Mouse (Mus musculus) cerebellum, adult 18-20 months (tissue): ENCODE measurements around the gene Dusp1.

Experiments used
- DNase-seq, 2 experiments: peaks; one replicate each; pipeline ENCODE4 v3.0.0; 2021

Gene Dusp1

GRCm38 (mm10) chr17:26553033-26553432 lies 8.9 kb downstream of the Dusp1 start:
- DNase-seq: no peak

DNA sequence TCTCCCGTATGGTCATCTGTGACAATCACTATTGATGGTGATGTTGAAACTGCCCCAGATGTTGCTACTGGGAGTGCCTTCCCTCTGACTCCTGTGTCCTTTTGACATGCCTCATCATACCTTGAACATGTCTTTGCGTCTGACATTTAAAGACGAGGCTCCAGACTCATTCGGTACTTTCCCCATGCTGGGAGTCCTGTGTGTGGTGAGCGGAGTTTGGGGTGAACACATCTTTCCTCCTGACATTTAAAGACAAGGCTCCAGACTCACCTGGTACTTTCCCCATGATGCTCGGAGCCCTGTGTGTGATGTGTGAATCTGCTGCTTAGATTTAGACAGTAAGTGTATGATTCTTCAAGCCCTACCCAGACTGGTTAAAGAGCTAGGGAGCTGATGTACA lies 10.8 kb downstream of the Dusp1 start:
- no peak for DNase-seq

- peak in 1 of 2 experiments; percentile 13 for DNase-seq
Measured at GRCm38 (mm10) chr17:26549148-26549809, 12.6 kb downstream of the Dusp1 start.

- DNase-seq: no peak
Measured at GRCm38 (mm10) chr17:26548566-26548965, 13.4 kb downstream of the Dusp1 start.

- no peak for DNase-seq
Measured at GRCm38 (mm10) chr17:26547771-26548170, 14.2 kb downstream of the Dusp1 start.

- no peak for DNase-seq
Measured at GRCm38 (mm10) chr17:26544319-26544963, 17.5 kb downstream of the Dusp1 start.

DNA sequence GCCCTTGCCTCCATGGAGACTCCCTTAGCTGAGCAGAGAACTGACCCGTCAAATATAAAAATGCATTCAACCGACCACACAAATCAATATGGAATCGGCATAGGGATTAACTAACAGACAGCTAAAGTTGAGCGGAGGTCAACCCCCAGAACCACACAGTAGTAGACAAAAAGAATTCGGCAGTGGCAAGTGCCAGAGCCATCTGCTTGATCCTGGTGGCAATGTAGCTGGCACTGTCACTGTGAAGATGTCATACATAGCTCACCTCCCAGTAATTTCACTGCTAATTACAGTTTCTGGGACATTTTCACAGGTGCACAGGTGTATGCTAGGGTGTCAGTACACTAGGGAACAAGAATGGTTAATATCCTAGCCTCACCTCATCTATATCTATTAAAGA lies 21.8 kb downstream of the Dusp1 start:
- peak; percentile 61 to 69 for DNase-seq

DNA sequence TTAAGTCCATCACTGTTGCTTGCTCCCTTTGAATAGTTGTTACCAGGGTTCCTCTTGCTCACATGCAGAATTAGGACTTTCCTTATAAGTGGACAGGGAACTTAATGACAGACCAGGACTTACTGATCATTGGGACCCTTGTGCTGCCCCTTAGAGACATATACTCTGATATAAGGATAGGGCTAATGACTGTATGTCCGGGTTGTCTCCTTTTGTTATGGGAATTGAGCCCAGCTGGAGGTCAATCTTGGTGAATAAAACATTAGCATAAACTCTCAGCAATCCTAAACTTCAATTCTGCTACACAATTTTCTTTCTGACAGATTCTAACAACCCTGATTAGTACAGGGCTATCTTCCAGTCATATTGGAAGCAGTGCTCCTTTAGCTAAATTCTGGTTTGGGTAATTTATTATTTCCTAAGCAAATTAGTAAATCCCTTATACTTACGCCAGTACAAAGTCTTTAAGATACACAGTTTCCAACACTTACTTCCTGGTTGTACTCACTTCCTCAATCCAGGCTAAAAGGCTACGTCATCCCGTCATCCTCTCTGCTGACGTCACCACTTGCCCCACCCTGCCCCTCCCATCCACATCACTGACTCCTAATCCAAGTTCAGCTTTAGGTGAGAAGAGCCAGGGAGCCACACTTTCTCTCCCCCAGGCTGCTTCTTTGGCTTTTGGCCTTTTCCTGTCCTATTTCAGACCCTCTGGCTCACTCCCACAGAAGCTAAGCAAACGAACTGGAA lies 24.0 kb downstream of the Dusp1 start:
- DNase-seq: no peak

GRCm38 (mm10) chr17:26535251-26536136 lies 26.4 kb downstream of the Dusp1 start:
- no peak for DNase-seq

DNA sequence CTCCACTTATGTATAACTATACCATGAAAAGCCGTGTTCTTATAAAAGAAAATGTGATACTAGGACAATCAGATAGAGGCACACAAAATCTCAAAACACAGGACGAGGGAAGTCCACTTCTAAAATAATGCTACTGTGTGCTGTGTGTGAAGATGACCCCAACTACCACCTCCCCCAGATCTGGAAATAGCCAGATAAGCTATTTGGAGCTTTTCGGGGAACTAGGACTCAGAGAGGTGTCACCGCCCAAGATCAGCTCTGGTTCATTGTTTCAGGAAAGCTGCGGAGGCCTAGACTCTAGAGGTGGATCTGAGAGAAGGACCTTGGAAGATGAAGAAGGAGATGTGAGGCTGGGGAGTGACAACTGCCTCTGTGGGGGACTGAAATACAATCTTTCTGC lies 27.2 kb downstream of the Dusp1 start:
- no peak for DNase-seq

DNA sequence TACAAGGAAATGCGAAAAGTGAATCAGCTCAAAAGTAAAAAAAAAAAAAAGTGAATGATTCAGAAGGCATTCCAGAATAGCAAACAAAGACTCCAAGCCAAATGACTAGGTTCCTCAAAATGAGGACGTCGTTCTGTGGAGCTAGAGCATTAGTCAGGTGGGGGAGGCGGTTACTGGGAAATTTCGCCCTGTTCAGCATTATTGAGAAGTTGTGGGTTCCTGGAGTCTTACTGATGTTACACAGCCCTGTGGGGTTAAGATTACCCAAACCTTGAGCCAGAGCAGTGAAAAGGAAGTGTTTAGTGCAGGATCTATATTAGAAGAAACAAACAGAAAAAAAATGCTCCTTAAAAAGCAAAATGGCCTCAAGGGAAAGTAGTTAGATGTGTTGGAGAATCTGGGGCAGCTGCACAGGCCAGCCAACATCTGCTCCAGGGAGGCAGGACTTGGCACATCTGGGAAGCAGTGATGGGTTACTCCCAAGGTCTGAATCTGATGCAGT lies 28.0 kb downstream of the Dusp1 start:
- DNase-seq: no peak

DNA sequence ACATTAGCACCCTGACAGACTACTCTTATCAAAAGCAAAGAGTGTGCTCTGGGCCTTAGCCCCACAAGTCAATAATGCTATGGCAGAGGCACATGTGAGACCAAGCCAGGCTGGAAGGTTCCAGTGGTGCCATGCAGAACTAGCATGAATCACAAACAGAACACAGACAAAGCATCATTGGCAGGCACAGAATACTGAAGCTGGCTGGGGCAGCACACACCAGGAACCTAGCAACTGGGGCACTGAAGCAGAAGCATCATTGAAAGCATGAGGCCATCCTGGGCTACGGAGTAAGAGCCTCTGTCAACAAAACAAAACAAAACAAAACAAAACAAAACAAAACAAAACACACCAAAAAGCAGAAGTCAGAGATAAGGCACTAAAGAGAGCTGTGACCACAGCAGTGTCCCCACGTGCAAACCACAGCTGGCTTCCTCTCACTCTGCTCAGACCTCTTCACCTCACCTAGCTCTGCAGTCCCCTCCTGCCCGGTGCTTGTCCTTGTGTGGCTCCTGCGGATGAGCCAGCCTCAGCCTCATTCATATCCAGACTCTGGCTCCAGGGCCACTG lies 29.4 kb downstream of the Dusp1 start:
- DNase-seq: no peak

DNA sequence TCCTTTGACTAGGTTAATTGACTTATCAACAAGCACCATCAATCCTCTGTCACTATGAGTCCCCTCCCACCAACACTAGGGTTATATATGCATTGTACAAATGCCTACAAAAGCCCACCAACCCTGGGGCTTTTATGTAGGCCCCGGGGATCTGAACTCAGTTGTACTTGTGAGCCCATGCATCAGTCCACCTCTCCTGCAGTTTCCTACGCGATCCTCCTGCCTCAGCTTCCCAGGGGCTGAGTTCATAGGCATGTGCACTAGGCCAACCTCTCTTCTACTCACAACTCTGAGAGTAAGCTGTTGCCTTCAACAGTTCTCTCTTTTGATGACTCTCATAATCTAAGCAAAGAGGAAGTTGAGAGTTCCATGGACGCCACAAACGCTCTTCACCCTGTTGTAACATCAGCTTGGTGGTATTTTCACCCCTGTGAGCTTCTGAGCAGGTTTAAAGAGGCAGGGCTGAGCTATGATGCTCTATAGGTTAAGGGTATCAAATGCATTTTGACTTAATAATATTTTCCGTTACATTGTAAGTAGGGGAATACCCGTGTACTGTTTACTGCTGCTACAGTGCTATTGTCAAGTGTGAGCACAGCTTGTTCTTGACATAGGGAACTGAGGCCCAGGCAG lies 30.4 kb downstream of the Dusp1 start:
- DNase-seq: no peak

- no peak for DNase-seq
Measured at GRCm38 (mm10) chr17:26530590-26531081, 31.3 kb downstream of the Dusp1 start.

GRCm38 (mm10) chr17:26529791-26530241 lies 32.1 kb downstream of the Dusp1 start:
- no peak for DNase-seq

GRCm38 (mm10) chr17:26528751-26529150 lies 33.2 kb downstream of the Dusp1 start:
- DNase-seq: no peak

DNA sequence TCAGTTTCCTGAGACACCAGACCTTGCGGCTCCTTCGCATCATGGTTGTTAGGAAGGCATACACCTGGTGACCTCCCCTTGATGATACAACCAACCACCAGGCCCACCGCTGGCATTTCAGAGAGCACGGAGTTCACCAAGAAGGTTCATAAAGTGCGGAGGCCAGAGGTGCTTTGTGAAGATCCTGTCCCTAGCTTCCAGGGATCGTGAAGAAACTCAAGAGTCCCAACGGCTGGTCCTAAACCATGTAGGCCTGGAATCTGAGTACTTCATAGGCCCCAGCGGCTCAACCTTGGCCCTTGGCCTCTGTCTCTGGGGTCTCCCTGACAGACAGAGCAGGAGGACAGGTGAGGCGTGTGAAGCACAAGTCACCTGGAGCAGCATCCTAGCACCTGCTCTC lies 34.6 kb downstream of the Dusp1 start:
- no peak for DNase-seq

- peak; percentile 67 to 68 for DNase-seq
Measured at GRCm38 (mm10) chr17:26525316-26525715, 36.6 kb downstream of the Dusp1 start.

DNA sequence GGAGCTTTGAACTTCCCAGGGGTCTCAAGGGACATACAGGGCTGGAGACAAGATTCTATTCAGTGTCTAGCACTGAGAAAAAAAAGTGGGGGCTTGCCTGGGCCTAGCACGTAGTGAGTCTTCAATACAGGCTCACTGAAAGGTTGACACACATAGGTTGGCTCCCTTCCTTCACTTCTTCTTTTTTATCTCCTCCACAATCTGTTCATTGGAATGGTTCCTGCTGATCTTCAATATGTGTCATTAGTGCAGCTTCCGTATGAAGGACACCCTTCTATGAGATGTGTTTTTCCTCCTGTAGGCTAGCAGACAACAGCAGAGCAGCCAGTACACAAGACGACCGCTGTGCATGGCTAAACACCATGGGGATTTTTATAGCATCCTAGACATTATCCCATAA lies 37.1 kb downstream of the Dusp1 start:
- DNase-seq: no peak

DNA sequence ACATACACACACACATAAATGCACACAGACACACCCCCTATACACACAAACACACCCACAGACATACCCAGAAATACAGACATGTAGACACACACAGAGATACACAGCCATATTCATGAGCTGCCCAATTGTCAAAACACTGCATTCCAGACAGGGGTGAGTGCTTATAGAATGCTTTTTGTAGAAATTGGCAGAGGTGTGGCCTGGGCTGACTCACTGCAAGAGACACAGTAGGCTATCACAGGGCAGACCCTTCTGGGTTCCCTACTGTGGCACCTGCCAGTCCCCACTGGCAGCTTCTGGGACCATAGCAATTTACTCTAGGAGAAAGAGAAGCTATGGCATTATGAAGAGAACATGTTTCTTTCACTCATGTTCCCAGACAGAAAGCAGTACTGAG lies 37.6 kb downstream of the Dusp1 start:
- DNase-seq: no peak

DNA sequence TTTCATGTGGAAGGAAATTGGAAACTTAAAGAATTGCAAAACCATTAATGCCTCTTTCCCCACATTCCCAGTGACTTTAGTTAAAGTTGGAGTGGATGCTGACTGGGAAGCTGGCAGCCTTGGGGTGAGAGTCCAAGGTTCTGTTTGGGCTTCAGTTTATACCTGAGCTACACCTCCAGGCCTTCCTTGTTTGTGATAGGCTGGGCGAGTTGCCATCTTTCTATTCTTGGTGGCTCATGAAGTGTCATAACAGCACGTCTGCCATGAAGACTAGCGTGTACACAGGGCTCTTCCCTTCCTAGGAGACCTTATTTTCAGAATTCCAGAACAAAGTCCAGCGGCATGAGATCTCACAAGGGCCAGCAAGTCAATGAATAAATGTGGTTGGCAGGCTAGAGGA lies 39.2 kb downstream of the Dusp1 start:
- no peak for DNase-seq

DNA sequence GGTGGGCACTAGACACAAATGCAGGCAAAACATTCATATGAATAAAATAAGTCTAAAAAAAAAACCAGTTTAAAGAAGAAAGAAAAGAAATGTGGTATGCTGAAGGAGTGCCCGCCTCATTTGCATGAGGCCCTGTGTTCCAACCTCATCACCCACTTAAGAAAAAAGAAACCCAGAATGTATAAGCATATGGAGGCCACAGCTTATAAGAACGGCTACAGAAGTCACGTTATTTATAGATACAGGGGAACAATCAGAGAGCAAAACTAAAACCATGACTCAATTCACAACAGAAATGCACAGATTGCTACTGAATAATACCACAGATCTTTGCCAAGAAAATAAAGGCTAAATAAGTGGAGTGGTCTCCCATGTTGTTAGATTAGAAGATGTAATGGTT lies 43.6 kb downstream of the Dusp1 start:
- DNase-seq: no peak
